Mouse (Mus musculus): Measurements from ENCODE around the gene Rnpep. TPM values are rescaled to one million over a fixed set of nuclear protein-coding genes. Genes with fewer than 3 reads are reported as not detected.
A peak's percentile ranks its signal among the peaks of the same experiment; 100 is the strongest.

Gene Rnpep
- total and polyA plus RNA-seq, 3 experiments, result 72.6 to 118 (median 73.8) TPM

DNA sequence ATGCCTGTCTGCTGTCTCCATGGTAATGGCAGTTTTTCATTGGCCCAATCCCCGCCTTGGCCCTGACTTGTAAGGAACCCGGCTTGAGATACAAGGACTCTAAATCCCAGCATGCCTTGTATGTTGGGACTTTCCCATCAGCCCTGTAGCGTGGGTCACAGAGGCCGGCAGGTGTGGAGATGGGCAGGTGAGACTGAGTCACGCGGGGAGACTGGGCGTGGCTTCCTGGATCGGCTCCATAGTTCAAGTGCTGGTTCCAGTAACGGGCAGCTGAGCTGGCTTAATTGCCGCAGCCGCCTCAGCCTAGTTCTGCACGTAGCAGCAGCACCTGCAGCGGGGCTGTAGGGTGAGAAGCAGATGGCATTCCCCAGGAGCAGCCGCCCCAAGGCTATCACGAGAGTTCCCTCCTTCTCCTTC, 35.4 kb downstream of the Rnpep start:
- Histone ChIP-seq H3K9ac (ENCODE audit: insufficient read depth, low read depth) (no peak overlapping the region), H3K4me3 (replicated peaks in 1 of 3; ENCODE audit: low read depth in 2 of 3, low read length in 2 of 3, poor library complexity in 1 of 3) (peak overlapping the region in 1 of 3 experiments; percentile 19), H3K27ac (ENCODE audit: insufficient read depth, low read depth) (no peak overlapping the region), H3K4me2 (ENCODE audit: insufficient read depth, low read depth, poor library complexity, severe bottlenecking) (peak overlapping the region; percentile 19), H3K79me2 (replicated peaks; ENCODE audit: control insufficient read depth, extremely low read depth, insufficient read depth, poor library complexity, severe bottlenecking) (no peaks in the 10 kb centered on the region), H3K27me3 (replicated peaks) (no peaks in the 10 kb centered on the region), H3K4me1 (ENCODE audit: control insufficient read depth in 1 of 2, insufficient read depth in 2 of 2) (peaks cover 4 to 18% of the 10 kb centered on the region in 2 experiments), H3K9me3 (replicated peaks; ENCODE audit: low read length) (no peaks in the 10 kb centered on the region), H3K36me3 (replicated peaks in 1 of 2; ENCODE audit: control insufficient read depth in 1 of 2, insufficient read depth in 1 of 2, low read length in 1 of 2) (peaks cover 6 to 21% of the 10 kb centered on the region in 2 experiments)
- DNase-seq (ENCODE audit: extremely low read depth), result peak; percentile 16
- TF ChIP-seq ZMIZ1 (IDR thresholded peaks at IDR 0.05; ENCODE audit: low read depth, low read length), result no peak
- TF ChIP-seq PAX5 (IDR thresholded peaks at IDR 0.05; ENCODE audit: low read length), result no peak
- no peak for TF ChIP-seq NRF1 (IDR thresholded peaks at IDR 0.05; ENCODE audit: low read depth, low read length)
- TF ChIP-seq BHLHE40 (IDR thresholded peaks at IDR 0.05; ENCODE audit: low read depth, low read length), result peak; percentile 49; the same call in 1 of the 2 replicates
- peak; percentile 76 for TF ChIP-seq HCFC1 (IDR thresholded peaks at IDR 0.05; ENCODE audit: low read depth, low read length)
- no peak for TF ChIP-seq MAX (IDR thresholded peaks at IDR 0.05; ENCODE audit: low read length)
- TF ChIP-seq USF1 (IDR thresholded peaks at IDR 0.05; ENCODE audit: low read depth, low read length), result 0 out of 2 replicates have a peak, but pooled peaks have one; percentile 2
- dilution Hi-C loops (cut with MboI; ENCODE audit: extremely low pct_ligation_motif_present, extremely low pct_unique_long_range_greater_than_20kb, low sequenced_read_pairs) (no loop called here), in situ Hi-C loops (cut with MboI; ENCODE audit: low pct_ligation_motif_present, low pct_unique_long_range_greater_than_20kb, low sequenced_read_pairs) (no loop called here)

GRCm38 (mm10) chr1:135244014-135244413, 39.9 kb downstream of the Rnpep start:
- dilution Hi-C loops (cut with MboI; ENCODE audit: extremely low pct_ligation_motif_present, extremely low pct_unique_long_range_greater_than_20kb, low sequenced_read_pairs), result no loop called here
- Histone ChIP-seq H3K9ac (ENCODE audit: insufficient read depth, low read depth) (no peak overlapping the region), H3K27ac (ENCODE audit: insufficient read depth, low read depth) (no peak overlapping the region), H3K4me2 (ENCODE audit: insufficient read depth, low read depth, poor library complexity, severe bottlenecking) (no peak overlapping the region), H3K27me3 (replicated peaks) (no peaks in the 10 kb centered on the region), H3K9me3 (replicated peaks; ENCODE audit: low read length) (no peaks in the 10 kb centered on the region), H3K79me2 (replicated peaks; ENCODE audit: control insufficient read depth, extremely low read depth, insufficient read depth, poor library complexity, severe bottlenecking) (no peaks in the 10 kb centered on the region), H3K4me3 (replicated peaks in 1 of 3; ENCODE audit: low read depth in 2 of 3, low read length in 2 of 3, poor library complexity in 1 of 3) (no peak overlapping the region), H3K4me1 (ENCODE audit: control insufficient read depth in 1 of 2, insufficient read depth in 2 of 2) (peaks cover 4 to 14% of the 10 kb centered on the region in 2 experiments), H3K36me3 (replicated peaks in 1 of 2; ENCODE audit: control insufficient read depth in 1 of 2, insufficient read depth in 1 of 2, low read length in 1 of 2) (no peaks in the 10 kb centered on the region)
- no peak for DNase-seq (ENCODE audit: extremely low read depth)
- in situ Hi-C loops (cut with MboI; ENCODE audit: low pct_ligation_motif_present, low pct_unique_long_range_greater_than_20kb, low sequenced_read_pairs), result no loop called here
- TF ChIP-seq E2F4 (IDR thresholded peaks at IDR 0.05; ENCODE audit: insufficient replicate concordance, low read depth, low read length) (no peak), TBP (conservative IDR thresholded peaks at IDR 0.05; ENCODE audit: low read depth, low read length) (no peak), NRF1 (IDR thresholded peaks at IDR 0.05; ENCODE audit: low read depth, low read length) (no peak), GABPA (IDR thresholded peaks at IDR 0.05; ENCODE audit: insufficient replicate concordance, low read depth, low read length) (no peak), ZKSCAN1 (IDR thresholded peaks at IDR 0.05; ENCODE audit: borderline replicate concordance, low read depth, low read length) (no peak), HCFC1 (IDR thresholded peaks at IDR 0.05; ENCODE audit: low read depth, low read length) (no peak), POLR2A (IDR thresholded peaks at IDR 0.05; ENCODE audit: low read depth, low read length) (no peak), TCF12 (IDR thresholded peaks at IDR 0.05; ENCODE audit: low read depth, low read length) (no peak), POLR2AphosphoS2 (IDR thresholded peaks at IDR 0.05; ENCODE audit: low read depth, low read length) (no peak), ELF1 (IDR thresholded peaks at IDR 0.05; ENCODE audit: low read depth, low read length) (no peak), PAX5 (IDR thresholded peaks at IDR 0.05; ENCODE audit: low read length) (no peak), BHLHE40 (IDR thresholded peaks at IDR 0.05; ENCODE audit: low read depth, low read length) (no peak), KAT2A (IDR thresholded peaks at IDR 0.05; ENCODE audit: insufficient replicate concordance, low read length) (no peak), JUND (conservative IDR thresholded peaks at IDR 0.05; ENCODE audit: low read depth, low read length) (no peak), MAFK (IDR thresholded peaks at IDR 0.05; ENCODE audit: insufficient replicate concordance, low read length) (no peak), SMC3 (IDR thresholded peaks at IDR 0.05; ENCODE audit: low read depth, low read length) (no peak), CTCF (conservative IDR thresholded peaks at IDR 0.05 in 1 of 2, IDR thresholded peaks at IDR 0.05 in 1 of 2; ENCODE audit: low read depth in 2 of 2, low read length in 2 of 2) (no peak)

Data from CH12.LX (cell line).